In genomic region chr2:103432695-103433275, GRCm38 (mm10) we compare ENCODE assay signal across 27 mouse cellular contexts. TPM values are rescaled to one million over a fixed set of nuclear protein-coding genes. Genes with fewer than 3 reads are reported as not detected.
A peak's percentile ranks its signal among the peaks of the same experiment; 100 is the strongest.
DNase-seq lines count a peak whose midpoint lies in the region; ATAC-seq and TF ChIP-seq lines count a peak whose summit lies in the region.
"Had no signal": no experiment of that assay in that cellular context is flagged by ENCODE, and none has a peak within 500 bp of the region (broad histone marks: within the 10 kb centered on the region; RNA-seq: fewer than 3 reads in every experiment).

No protein-coding gene starts in this region.

- 0 out of 2 replicates have a peak, but pooled peaks cover 6% of the 10 kb centered on the region for H3K27me3 ChIP-seq in heart, embryonic 13.5 days (replicated peaks)
- H3K27me3 ChIP-seq in heart, adult 2 months (ENCODE audit: control insufficient read depth, insufficient read depth, low read length) = no peaks in the 10 kb centered on the region
- H3K27me3 ChIP-seq in lung, embryonic 14.5 days (ENCODE audit: insufficient read depth, low read length) = no peaks in the 10 kb centered on the region
- H3K27me3 ChIP-seq: embryonic facial prominence, embryonic 12.5 days; forebrain, embryonic 12.5 days; hindbrain, embryonic 12.5 days; limb, embryonic 15.5 days; midbrain, embryonic 12.5 days had no signal

- no peaks in the 10 kb centered on the region for H3K36me3 ChIP-seq in heart, embryonic 13.5 days
- H3K36me3 ChIP-seq in heart, adult 2 months (ENCODE audit: control insufficient read depth, insufficient read depth, low read length) = no peaks in the 10 kb centered on the region
- H3K36me3 ChIP-seq in lung, embryonic 14.5 days (ENCODE audit: insufficient read depth) = no peaks in the 10 kb centered on the region
- H3K36me3 ChIP-seq: embryonic facial prominence, embryonic 12.5 days; forebrain, embryonic 12.5 days; hindbrain, embryonic 12.5 days; limb, embryonic 15.5 days; midbrain, embryonic 12.5 days had no signal

- no peak for TF ChIP-seq EP300 in heart, adult 2 months (IDR thresholded peaks at IDR 0.05; ENCODE audit: insufficient read depth, low read depth, low read length)

- H3K9me3 ChIP-seq in heart, embryonic 13.5 days = no peaks in the 10 kb centered on the region
- no peaks in the 10 kb centered on the region for H3K9me3 ChIP-seq in lung, embryonic 14.5 days (ENCODE audit: low read depth, low read length)
- H3K9me3 ChIP-seq: embryonic facial prominence, embryonic 12.5 days; forebrain, embryonic 12.5 days; hindbrain, embryonic 12.5 days; limb, embryonic 15.5 days; midbrain, embryonic 12.5 days had no signal

- H3K4me2 ChIP-seq in heart, embryonic 13.5 days = no peak overlapping the region
- no peak overlapping the region for H3K4me2 ChIP-seq in lung, embryonic 14.5 days
- H3K4me2 ChIP-seq: embryonic facial prominence, embryonic 12.5 days; forebrain, embryonic 12.5 days; hindbrain, embryonic 12.5 days; limb, embryonic 15.5 days; midbrain, embryonic 12.5 days had no signal

- 22% methylated on average over 8 of the region's 8 CpGs for WGBS in heart, embryonic 13.5 days
- WGBS in heart, adult 2 months = 49% methylated on average over 8 of the region's 8 CpGs
- WGBS in lung, embryonic 14.5 days = 29% methylated on average over 8 of the region's 8 CpGs

- no peak for TF ChIP-seq CTCF in heart, adult 2 months (IDR thresholded peaks at IDR 0.05)
- no peak for TF ChIP-seq CTCF in lung, embryonic 14.5 days (IDR thresholded peaks at IDR 0.05; ENCODE audit: low read depth)

- no peak overlapping the region for H3K4me3 ChIP-seq in heart, embryonic 13.5 days
- H3K4me3 ChIP-seq in heart, adult 2 months = no peak overlapping the region
- no peak overlapping the region for H3K4me3 ChIP-seq in lung, embryonic 14.5 days (ENCODE audit: low read depth, low read length)
- H3K4me3 ChIP-seq: embryonic facial prominence, embryonic 12.5 days; erythroblast, embryonic 14.5 days; forebrain, embryonic 12.5 days; hindbrain, embryonic 12.5 days; limb, embryonic 15.5 days; midbrain, embryonic 12.5 days had no signal

- no peak for ATAC-seq in heart, embryonic 13.5 days (ENCODE audit: extremely low read depth, insufficient number of reproducible peaks, low FRiP score, low TSS enrichment)
- ATAC-seq in lung, embryonic 14.5 days (ENCODE audit: insufficient read depth) = peak; percentile 51; the same call in 1 of the 2 replicates
- ATAC-seq: CD4-positive, CD25-positive, alpha-beta regulatory T cell, adult 4 months had no signal

- H3K4me1 ChIP-seq in heart, embryonic 13.5 days = peaks cover 30% of the 10 kb centered on the region
- H3K4me1 ChIP-seq in heart, adult 2 months (ENCODE audit: control insufficient read depth, insufficient read depth, low read length) = no peaks in the 10 kb centered on the region
- H3K4me1 ChIP-seq in lung, embryonic 14.5 days (ENCODE audit: insufficient read depth) = peaks cover 12% of the 10 kb centered on the region
- H3K4me1 ChIP-seq: forebrain, embryonic 12.5 days; midbrain, embryonic 12.5 days had no signal

- DNase-seq in adrenal gland, postnatal 10 days = peak; percentile 29
- no peak for DNase-seq in adrenal gland, postnatal 25 days
- DNase-seq in heart, adult 2 months = no peak
- peak; percentile 72 for DNase-seq in lung, embryonic 14.5 days
- DNase-seq in lung, postnatal 14 days = no peak
- peak; percentile 41 for DNase-seq in lung, postnatal 36 days
- no peak for DNase-seq in ovary, adult 18-20 months (ENCODE audit: low spot score)
- DNase-seq: cerebellum, adult 11 months; cerebellum, postnatal 10 days; kidney, adult 11 months; kidney, postnatal 4 days; thymus, adult 2 months; thymus, postnatal 4 days had no signal

- H3K9ac ChIP-seq in heart, embryonic 13.5 days = no peak overlapping the region
- H3K9ac ChIP-seq in heart, adult 2 months (ENCODE audit: low read depth, low read length) = no peak overlapping the region
- H3K9ac ChIP-seq in lung, embryonic 14.5 days = no peak overlapping the region
- H3K9ac ChIP-seq: embryonic facial prominence, embryonic 12.5 days; forebrain, embryonic 12.5 days; hindbrain, embryonic 12.5 days; limb, embryonic 15.5 days; midbrain, embryonic 12.5 days had no signal

- intact Hi-C loops in heart, adult 2 months (cut with DNase I) = no loop called here

- H3K27ac ChIP-seq in heart, embryonic 13.5 days (replicated peaks) = peak overlapping the region; percentile 62
- no peak overlapping the region for H3K27ac ChIP-seq in heart, adult 2 months
- H3K27ac ChIP-seq in lung, embryonic 14.5 days (ENCODE audit: low read depth) = peak overlapping the region; percentile 2; the same call in 1 of the 2 replicates
- H3K27ac ChIP-seq: embryonic facial prominence, embryonic 12.5 days; forebrain, embryonic 12.5 days; hindbrain, embryonic 12.5 days; limb, embryonic 15.5 days; midbrain, embryonic 12.5 days; stomach, postnatal 0 days had no signal

- no peaks in the 10 kb centered on the region for H3K79me2 ChIP-seq in heart, adult 2 months (replicated peaks; ENCODE audit: control insufficient read depth, insufficient read depth, low read length)

- no peak for TF ChIP-seq POLR2A in heart, adult 2 months (IDR thresholded peaks at IDR 0.05; ENCODE audit: insufficient read depth, low read depth, low read length)

RNA-seq across cellular contexts. Expression of gene Elf5, which starts 21.3 kb away (rescaled TPM):
- total RNA-seq in adrenal gland, postnatal 10 days (2021) = not detected
- total RNA-seq in adrenal gland, postnatal 25 days (2021) = not detected in 2 replicates
- 0.17 TPM in 1 of 2 replicates, not detected in the other for polyA plus RNA-seq in heart, embryonic 13.5 days (2015; fragmentation: Nextera tagmentation; extraction: Ambion mirVana)
- total RNA-seq in heart, adult 2 months (2021) = not detected
- polyA plus RNA-seq in heart, adult 2 months (2012; rRNA removed) = 0.33 TPM in 1 of 2 replicates, not detected in the other
- 4.9 and 5.8 TPM in 2 replicates for polyA plus RNA-seq in lung, embryonic 14.5 days (2014; fragmentation: Nextera tagmentation; extraction: Ambion mirVana)
- total RNA-seq: granulocyte monocyte progenitor cell, adult 5-6 weeks; heart, postnatal 25 days; megakaryocyte progenitor cell, adult 5-6 weeks; monocyte, adult 5-6 weeks; neutrophil, adult 5-6 weeks had no signal
- polyA plus RNA-seq: CD4-positive, CD25-positive, alpha-beta regulatory T cell, adult 4 months; erythroblast, embryonic 14.5 days; hindbrain, embryonic 12.5 days had no signal

RNA-seq across cellular contexts. Expression of gene Cat, which starts 52.2 kb away (rescaled TPM):
- 100 to 1,000 TPM; 371 to 498 TPM for total RNA-seq in adrenal gland, postnatal 10 days (2021)
- 332 and 416 TPM in 2 replicates for total RNA-seq in adrenal gland, postnatal 25 days (2021)
- polyA plus RNA-seq in heart, embryonic 13.5 days (2015; fragmentation: Nextera tagmentation; extraction: Ambion mirVana) = 71.3 and 81.0 TPM in 2 replicates
- 100 to 1,000 TPM; 236 to 262 TPM for total RNA-seq in heart, adult 2 months (2021)
- 122 and 158 TPM in 2 replicates for polyA plus RNA-seq in heart, adult 2 months (2012; rRNA removed)
- polyA plus RNA-seq in lung, embryonic 14.5 days (2014; fragmentation: Nextera tagmentation; extraction: Ambion mirVana) = 89.8 and 94.7 TPM in 2 replicates

Comparison
In these comparisons a context has a peak if more than half of its experiments do, and no peak if none do; other contexts are left out.
1. DNase-seq: peak in adrenal gland, postnatal 10 days (single experiment), lung, embryonic 14.5 days (single experiment) and lung, postnatal 36 days (single experiment); none in adrenal gland, postnatal 25 days (single experiment), heart, adult 2 months (0 of 2), lung, postnatal 14 days (single experiment) and ovary, adult 18-20 months (single experiment).